Mouse (Mus musculus) lung, postnatal 0 days (tissue): ENCODE data around the gene Fscn1.

Source experiments
- CTCF ChIP-seq: IDR thresholded peaks from 2 replicates; pipeline ENCODE4 v1.5.1; 2016; ENCODE audit warnings: antibody characterized with exemption, mild to moderate bottlenecking
- EP300 ChIP-seq: IDR thresholded peaks from 2 replicates; pipeline ENCODE4 v1.6.1; 2016; ENCODE audit warnings: antibody characterized with exemption, mild to moderate bottlenecking, control low read depth

DNA sequence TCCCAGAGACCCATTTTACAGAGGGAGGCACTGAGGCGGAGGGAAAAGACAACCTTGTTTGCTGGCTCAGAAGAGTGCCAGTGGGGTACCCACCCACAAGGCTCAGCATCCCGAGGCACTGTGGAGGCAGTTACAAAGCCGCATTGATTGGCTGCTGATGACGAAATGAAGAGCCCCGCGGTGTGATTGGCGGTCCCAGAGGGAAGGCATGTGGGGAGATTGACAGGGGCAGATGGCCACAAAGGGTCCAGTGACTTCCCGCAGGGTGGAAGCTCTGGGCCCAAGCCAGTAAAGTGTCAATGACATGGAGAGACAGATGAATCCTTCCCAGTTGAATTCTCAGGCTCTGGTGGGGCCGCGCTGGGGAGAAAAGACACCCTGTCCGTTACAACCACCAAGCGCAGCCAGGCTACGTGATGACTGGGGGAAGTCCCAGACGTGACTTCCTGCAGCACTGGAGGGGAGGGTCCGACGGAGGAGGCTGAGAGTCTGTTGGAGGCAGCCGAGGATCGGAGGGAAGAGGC lies 14.5 kb downstream of the Fscn1 start:
- TF ChIP-seq CTCF (no peak), EP300 (no peak)
